Mouse (Mus musculus) MEL (cell line): ENCODE measurements around the gene Ccdc54. TPM values are rescaled to one million over a fixed set of nuclear protein-coding genes. Genes with fewer than 3 reads are reported as not detected.

Source experiments
- DNase-seq: peaks from one replicate; pipeline ENCODE4 v3.0.0; 2011; ENCODE audit warnings: low read depth, low spot score
- H3K27ac ChIP-seq: 2 replicates; pipeline ENCODE4 v1.5.1; 2012; ENCODE audit warnings: low read depth, mild to moderate bottlenecking, control low read depth, low read length, moderate library complexity; ENCODE audit not compliant: control insufficient read depth
- H3K27me3 ChIP-seq, 2 experiments: fragments of 150-350 bp in 1 of 2; sonication (generic) in 1 of 2; 2 replicates each; pipeline ENCODE4 v1.6.1; 2012; ENCODE audit warnings: low read length in 2 of 2, mild to moderate bottlenecking in 2 of 2, improper control_type of control experiment in 1 of 2, moderate library complexity in 1 of 2; ENCODE audit not compliant: insufficient read depth in 2 of 2, control insufficient read depth in 1 of 2
- H3K36me3 ChIP-seq, 2 experiments: 2 replicates each; pipeline ENCODE4 v1.6.1; 2012 to 2014; ENCODE audit warnings: low read length in 2 of 2, improper control_type of control experiment in 1 of 2, inconsistent platforms in 1 of 2, mild to moderate bottlenecking in 1 of 2; ENCODE audit not compliant: insufficient read depth in 2 of 2, control insufficient read depth in 1 of 2
- H3K4me1 ChIP-seq, 2 experiments: fragments of 150-350 bp in 1 of 2; sonication (generic) in 1 of 2; 2 replicates each; pipeline ENCODE4 v1.6.1; 2012; ENCODE audit warnings: low read length in 2 of 2, improper control_type of control experiment in 1 of 2, mild to moderate bottlenecking in 1 of 2; ENCODE audit not compliant: insufficient read depth in 2 of 2, control insufficient read depth in 1 of 2
- H3K4me3 ChIP-seq, 2 experiments: fragments of 150-350 bp in 1 of 2; sonication (generic) in 1 of 2; 2 replicates each; pipeline ENCODE4 v1.5.1; 2012; ENCODE audit warnings: low read depth in 2 of 2, low read length in 2 of 2, mild to moderate bottlenecking in 2 of 2, moderate library complexity in 2 of 2, control low read depth in 1 of 2, improper control_type of control experiment in 1 of 2; ENCODE audit not compliant: control insufficient read depth in 1 of 2, insufficient read depth in 1 of 2
- H3K79me2 ChIP-seq: 2 replicates; pipeline ENCODE4 v1.6.1; 2012; ENCODE audit warnings: mild to moderate bottlenecking, low read length, moderate library complexity; ENCODE audit not compliant: control insufficient read depth, poor library complexity, insufficient read depth
- H3K9ac ChIP-seq: 2 replicates; pipeline ENCODE4 v1.6.1; 2012; ENCODE audit warnings: low read depth, mild to moderate bottlenecking, control low read depth, low read length, moderate library complexity; ENCODE audit not compliant: control insufficient read depth, poor library complexity, severe bottlenecking
- H3K9me3 ChIP-seq: fragments of 150-350 bp; sonication (generic); replicated peaks from 2 replicates; pipeline ENCODE4 v1.6.1; 2012; ENCODE audit warnings: mild to moderate bottlenecking, low read length, improper control_type of control experiment, moderate library complexity; ENCODE audit not compliant: insufficient read depth
- CTCF ChIP-seq, 3 experiments: IDR thresholded peaks in 2 of 3; conservative IDR thresholded peaks in 1 of 3; 2 replicates each; pipeline ENCODE4 v1.5.1; 2011 to 2012; ENCODE audit warnings: low read length in 3 of 3, low read depth in 2 of 3, mild to moderate bottlenecking in 2 of 3, improper control_type of control experiment in 1 of 3, inconsistent platforms in 1 of 3, mixed read lengths in 1 of 3, moderate library complexity in 1 of 3; ENCODE audit not compliant: control insufficient read depth in 1 of 3, insufficient read depth in 1 of 3, poor library complexity in 1 of 3, severe bottlenecking in 1 of 3
- E2F4 ChIP-seq: IDR thresholded peaks from 2 replicates; pipeline ENCODE4 v1.6.1; 2011; ENCODE audit warnings: low read depth, low read length, improper control_type of control experiment, borderline replicate concordance
- ELF1 ChIP-seq: IDR thresholded peaks from 2 replicates; pipeline ENCODE4 v1.6.1; 2014; ENCODE audit warnings: low read depth, mild to moderate bottlenecking, inconsistent platforms, low read length, improper control_type of control experiment, moderate library complexity
- ETS1 ChIP-seq: IDR thresholded peaks from 2 replicates; pipeline ENCODE4 v1.6.1; 2012; ENCODE audit warnings: low read depth, mild to moderate bottlenecking, inconsistent platforms, low read length, improper control_type of control experiment, moderate library complexity
- JUND ChIP-seq: IDR thresholded peaks from 2 replicates; pipeline ENCODE4 v1.6.1; 2011; ENCODE audit warnings: low read depth, mild to moderate bottlenecking, improper control_type of control experiment, low read length
- MAX ChIP-seq: IDR thresholded peaks from 2 replicates; pipeline ENCODE4 v1.6.1; 2011; ENCODE audit warnings: low read length, improper control_type of control experiment
- MAZ ChIP-seq: IDR thresholded peaks from 2 replicates; pipeline ENCODE4 v1.6.1; 2012; ENCODE audit warnings: low read depth, mild to moderate bottlenecking, inconsistent platforms, low read length, improper control_type of control experiment
- MXI1 ChIP-seq: IDR thresholded peaks from 2 replicates; pipeline ENCODE4 v1.6.1; 2011; ENCODE audit warnings: mild to moderate bottlenecking, low read depth, low read length, improper control_type of control experiment
- MYB ChIP-seq: IDR thresholded peaks from 2 replicates; pipeline ENCODE4 v1.6.1; 2011; ENCODE audit warnings: mild to moderate bottlenecking, low read depth, low read length, improper control_type of control experiment
- MYC ChIP-seq: IDR thresholded peaks from 2 replicates; pipeline ENCODE4 v1.6.1; 2011; ENCODE audit warnings: low read depth, mild to moderate bottlenecking, low read length, improper control_type of control experiment, moderate library complexity
- NRF1 ChIP-seq: IDR thresholded peaks from 2 replicates; pipeline ENCODE4 v1.6.1; 2014; ENCODE audit warnings: low read depth, mild to moderate bottlenecking, inconsistent platforms, low read length, improper control_type of control experiment, moderate library complexity; ENCODE audit not compliant: poor library complexity, insufficient read depth, severe bottlenecking
- POLR2A ChIP-seq, 2 experiments: IDR thresholded peaks; 2 replicates each; pipeline ENCODE4 v1.6.1; 2011 to 2012; ENCODE audit warnings: low read length in 2 of 2, mild to moderate bottlenecking in 2 of 2, control low read depth in 1 of 2, improper control_type of control experiment in 1 of 2, low read depth in 1 of 2, moderate library complexity in 1 of 2; ENCODE audit not compliant: control insufficient read depth in 1 of 2, insufficient read depth in 1 of 2, poor library complexity in 1 of 2
- POLR2AphosphoS5 ChIP-seq: IDR thresholded peaks from 2 replicates; pipeline ENCODE4 v1.6.1; 2012; ENCODE audit warnings: low read depth, borderline replicate concordance, mild to moderate bottlenecking, inconsistent platforms, low read length, moderate library complexity, mixed read lengths
- RAD21 ChIP-seq: IDR thresholded peaks from 2 replicates; pipeline ENCODE4 v1.6.1; 2011; ENCODE audit warnings: mild to moderate bottlenecking, low read depth, low read length, improper control_type of control experiment
- RCOR1 ChIP-seq: IDR thresholded peaks from 2 replicates; pipeline ENCODE4 v1.6.1; 2012; ENCODE audit warnings: low read depth, mild to moderate bottlenecking, inconsistent platforms, low read length, improper control_type of control experiment
- TAL1 ChIP-seq: IDR thresholded peaks from 2 replicates; pipeline ENCODE4 v1.6.1; 2012; ENCODE audit warnings: mild to moderate bottlenecking, inconsistent platforms, low read length, moderate library complexity, mixed read lengths
- TCF12 ChIP-seq: IDR thresholded peaks from 2 replicates; pipeline ENCODE4 v1.6.1; 2014; ENCODE audit warnings: low read depth, mild to moderate bottlenecking, inconsistent platforms, low read length, improper control_type of control experiment, moderate library complexity
- USF2 ChIP-seq, 2 experiments: IDR thresholded peaks; 2 replicates each; pipeline ENCODE4 v1.6.1; 2011 to 2012; ENCODE audit warnings: improper control_type of control experiment in 2 of 2, low read length in 2 of 2, borderline replicate concordance in 1 of 2, inconsistent platforms in 1 of 2, low read depth in 1 of 2, mild to moderate bottlenecking in 1 of 2; ENCODE audit not compliant: insufficient read depth in 1 of 2
- ZC3H11A ChIP-seq: IDR thresholded peaks from 2 replicates; pipeline ENCODE4 v1.6.1; 2012; ENCODE audit warnings: low read depth, mild to moderate bottlenecking, inconsistent platforms, low read length, improper control_type of control experiment
- ZKSCAN1 ChIP-seq: IDR thresholded peaks from 2 replicates; pipeline ENCODE4 v1.6.1; 2012; ENCODE audit warnings: low read depth, mild to moderate bottlenecking, inconsistent platforms, low read length, improper control_type of control experiment, moderate library complexity
- ZMIZ1 ChIP-seq: IDR thresholded peaks from 2 replicates; pipeline ENCODE4 v1.6.1; 2012; ENCODE audit warnings: low read depth, mild to moderate bottlenecking, inconsistent platforms, low read length, improper control_type of control experiment, moderate library complexity
- ZNF384 ChIP-seq: IDR thresholded peaks from 2 replicates; pipeline ENCODE4 v1.6.1; 2012; ENCODE audit warnings: low read depth, mild to moderate bottlenecking, inconsistent platforms, low read length, improper control_type of control experiment
- polyA plus RNA-seq, 2 experiments: library from polyadenylated mRNA; stranded (reverse) in 1 of 2; unstranded in 1 of 2; fragments of >175 nt in 1 of 2; fragments of >200 nt in 1 of 2; gene quantifications; 2 replicates each; pipeline versions ENCODE4 v1.2.1 to v1.2.4; 2012; ENCODE audit warnings: low replicate concordance in 2 of 2, low read depth in 1 of 2; ENCODE audit not compliant: insufficient read length in 2 of 2, insufficient read depth in 1 of 2, missing spikeins in 1 of 2
- total RNA-seq: library from RNA; depleted of rRNA; stranded (reverse); fragments of 300-350 nt; gene quantifications from 2 replicates; pipeline ENCODE4 v1.2.3, GENCODE M21; 2012; rRNA removed

Ccdc54 gene
- total and polyA plus RNA-seq, 3 experiments, result 0.06 TPM; not detected in 2

DNA sequence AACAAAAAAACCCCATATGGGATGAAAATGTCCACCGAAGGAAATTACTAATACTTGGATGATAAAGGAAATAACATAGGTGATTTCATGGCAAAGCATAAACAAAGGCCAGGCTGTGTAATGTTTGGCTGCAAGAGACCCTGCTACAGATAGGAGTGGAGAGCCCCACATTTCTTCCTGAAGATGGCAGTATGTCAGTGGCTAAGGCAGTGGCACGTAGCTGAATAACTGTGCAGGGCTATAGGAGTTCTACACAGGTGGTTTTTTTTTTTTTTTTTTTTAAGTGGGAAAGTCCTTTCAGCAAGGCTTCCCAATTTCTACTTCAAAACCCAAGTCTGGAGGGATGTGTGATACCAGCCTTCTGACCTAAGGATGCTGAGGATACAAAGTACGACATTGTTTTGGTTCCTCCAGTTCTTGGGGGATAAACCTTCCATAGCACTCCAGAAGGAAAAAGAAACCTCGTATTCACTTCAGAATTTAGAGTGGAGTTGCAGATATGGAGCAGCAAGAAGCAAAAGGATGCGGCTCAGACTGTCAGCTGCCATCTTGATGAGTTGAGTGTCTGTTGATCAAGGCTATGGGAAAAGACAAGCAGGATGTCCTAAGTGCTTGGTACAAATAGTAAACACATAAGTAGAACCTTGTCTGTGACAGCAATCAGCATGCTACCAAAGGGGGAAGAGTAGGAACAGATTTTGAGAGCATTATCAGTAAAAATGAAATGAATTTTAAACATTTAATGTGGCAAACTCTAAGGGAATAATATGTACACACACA lies 48.2 kb downstream of the Ccdc54 start:
- H3K36me3 ChIP-seq, result peaks cover 0 to 30% of the 10 kb centered on the region in 2 experiments; a peak in 2 of 4 replicates
- H3K79me2 ChIP-seq, result no peaks in the 10 kb centered on the region
- H3K4me1 ChIP-seq, result no peaks in the 10 kb centered on the region
- H3K27ac ChIP-seq, result no peak overlapping the region
- no peaks in the 10 kb centered on the region for H3K9me3 ChIP-seq
- DNase-seq, result no peak
- no peak overlapping the region for H3K4me3 ChIP-seq
- H3K9ac ChIP-seq, result no peak overlapping the region
- H3K27me3 ChIP-seq, result no peaks in the 10 kb centered on the region
- TF ChIP-seq ETS1 (no peak), USF2 (IDR thresholded peaks at IDR 0.05; ENCODE audit: borderline replicate concordance in 1 of 2, insufficient read depth in 1 of 2, low read depth in 1 of 2, low read length in 2 of 2) (no peak), RAD21 (peak; percentile 12), ZKSCAN1 (no peak), MXI1 (no peak), NRF1 (no peak), JUND (no peak), ZNF384 (peak; percentile 46; the same call in 1 of the 2 replicates), POLR2AphosphoS5 (no peak), POLR2A (IDR thresholded peaks at IDR 0.05; ENCODE audit: control insufficient read depth in 1 of 2, insufficient read depth in 1 of 2, low read depth in 1 of 2, low read length in 2 of 2, poor library complexity in 1 of 2) (no peak), TCF12 (no peak), MAX (no peak), ZMIZ1 (no peak), MYB (no peak), CTCF (IDR thresholded peaks at IDR 0.05 in 2 of 3, conservative IDR thresholded peaks at IDR 0.05 in 1 of 3; ENCODE audit: control insufficient read depth in 1 of 3, insufficient read depth in 1 of 3, low read depth in 2 of 3, low read length in 3 of 3, poor library complexity in 1 of 3, severe bottlenecking in 1 of 3) (peak in 1 of 3 experiments; percentile 11; a peak in 1 of 6 replicates), MAZ (no peak), ZC3H11A (no peak), RCOR1 (no peak), MYC (no peak), E2F4 (no peak), TAL1 (no peak), ELF1 (no peak)
- TF ChIP-seq, all 39 proteins: peak for 3

Other genes with a start within 250 kb of the Ccdc54 start
- gene Bbx, start 158.8 kb downstream of the Ccdc54 start, total RNA-seq, result 9.1 and 9.2 TPM in 2 replicates
- 10 to 100 TPM in 1 of 2 experiments, 1 to 10 TPM in 1; 6.5 to 36.0 TPM for gene Bbx, start 158.8 kb downstream of the Ccdc54 start, polyA plus RNA-seq